Mouse (Mus musculus) hindbrain, embryonic 13.5 days (tissue): ENCODE data around the gene Rundc1. TPM values are rescaled to one million over a fixed set of nuclear protein-coding genes. Genes with fewer than 3 reads are reported as not detected.

Experiments used
- microRNA-seq: library from miRNA; unstranded; fragments of <30 nt; microRNA quantifications from one replicate; pipeline ENCODE4, GENCODE M21; 2016
- polyA plus RNA-seq: library from polyadenylated mRNA; unstranded; fragments of >200 nt; fragmentation: Nextera tagmentation; extraction: Ambion mirVana; gene quantifications from 2 replicates; pipeline ENCODE4 v1.2.1, GENCODE M21; 2015

Rundc1 gene
- polyA plus RNA-seq, 1 experiment from 2014 or later = 29.8 TPM

Small RNAs within 50 kb of the gene (microRNA-seq; reads per million reads assigned to microRNA genes)
- gene Mir6929 = not detected

Other genes starting within 250 kb of the Rundc1 start
- gene Ccr10, start 249.6 kb upstream of the Rundc1 start, polyA plus RNA-seq = 0.13 and 0.18 TPM in 2 replicates
- gene Ezh1, start 198.6 kb upstream of the Rundc1 start, polyA plus RNA-seq = 20.4 and 20.7 TPM in 2 replicates
- 84.8 and 94.9 TPM in 2 replicates for gene Ramp2, start 179.1 kb upstream of the Rundc1 start, polyA plus RNA-seq
- gene Vps25, start 171.4 kb upstream of the Rundc1 start, polyA plus RNA-seq = 110 and 115 TPM in 2 replicates
- 7.0 and 7.7 TPM in 2 replicates for gene Wnk4, start 164.5 kb upstream of the Rundc1 start, polyA plus RNA-seq
- gene Cntd1, start 146.1 kb upstream of the Rundc1 start, polyA plus RNA-seq = 1.3 TPM in 2 replicates
- gene Coa3, start 146.0 kb upstream of the Rundc1 start, polyA plus RNA-seq = 216 and 226 TPM in 2 replicates
- 166 and 188 TPM in 2 replicates for gene Becn1, start 122.8 kb upstream of the Rundc1 start, polyA plus RNA-seq
- 118 and 122 TPM in 2 replicates for gene Psme3, start 108.9 kb upstream of the Rundc1 start, polyA plus RNA-seq
- 1.9 and 2.4 TPM in 2 replicates for gene Aoc2, start 100.0 kb upstream of the Rundc1 start, polyA plus RNA-seq
- gene Aoc3, start 94.5 kb upstream of the Rundc1 start, polyA plus RNA-seq = not detected in 2 replicates
- gene G6pc, start 57.5 kb upstream of the Rundc1 start, polyA plus RNA-seq = not detected in 2 replicates
- 91.5 and 96.2 TPM in 2 replicates for gene Aarsd1, start 7.5 kb upstream of the Rundc1 start, polyA plus RNA-seq
- 4.8 and 8.0 TPM in 2 replicates for gene Gm27029, start 289 bp upstream of the Rundc1 start, polyA plus RNA-seq
- gene Ptges3l, start 248 bp downstream of the Rundc1 start, polyA plus RNA-seq = 2.3 and 2.8 TPM in 2 replicates
- gene Rpl27, start 17.2 kb downstream of the Rundc1 start, polyA plus RNA-seq = 301 and 310 TPM in 2 replicates
- 3.7 and 4.0 TPM in 2 replicates for gene Ifi35, start 23.3 kb downstream of the Rundc1 start, polyA plus RNA-seq
- gene Rnd2, start 39.9 kb downstream of the Rundc1 start, polyA plus RNA-seq = 108 and 111 TPM in 2 replicates
- 92.1 and 96.6 TPM in 2 replicates for gene Vat1, start 41.1 kb downstream of the Rundc1 start, polyA plus RNA-seq
- 2.9 TPM in 2 replicates for gene Brca1, start 126.9 kb downstream of the Rundc1 start, polyA plus RNA-seq
- gene Nbr1, start 127.1 kb downstream of the Rundc1 start, polyA plus RNA-seq = 98.7 and 104 TPM in 2 replicates
- 3.4 and 4.1 TPM in 2 replicates for gene Tmem106a, start 157.2 kb downstream of the Rundc1 start, polyA plus RNA-seq
- gene Gm11634, start 174.2 kb downstream of the Rundc1 start, polyA plus RNA-seq = not detected in 2 replicates
- gene Rdm1, start 202.1 kb downstream of the Rundc1 start, polyA plus RNA-seq = 15.5 and 18.9 TPM in 2 replicates
- gene Arl4d, start 240.5 kb downstream of the Rundc1 start, polyA plus RNA-seq = 8.0 and 10.7 TPM in 2 replicates